Mouse (Mus musculus): Measurements from ENCODE around the gene Sash1. TPM values are rescaled to one million over a fixed set of nuclear protein-coding genes. Genes with fewer than 3 reads are reported as not detected.

The Sash1 gene
- polyA plus RNA-seq, 1 experiment, result 4.7 TPM

DNA sequence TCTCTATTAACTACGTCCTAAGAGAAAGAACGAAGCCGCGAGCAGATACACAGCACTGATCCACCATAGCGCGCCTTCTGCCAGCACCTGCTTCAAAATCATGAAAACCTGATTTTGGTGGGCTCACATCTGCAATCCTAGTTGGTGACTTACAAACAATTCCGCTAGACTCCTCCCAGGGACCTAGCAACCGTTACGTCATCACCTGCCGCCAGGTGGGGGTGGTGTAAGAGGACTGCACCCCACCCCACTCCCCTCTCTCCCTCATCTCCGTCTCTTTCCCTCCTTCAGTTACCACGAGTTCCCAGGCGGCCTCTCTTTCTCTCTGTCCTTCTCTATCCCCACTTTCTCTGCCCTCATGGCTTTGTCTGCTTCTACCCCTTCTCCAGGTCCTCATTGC is 7.5 kb downstream of the Sash1 start:
- Histone ChIP-seq H3K4me3 (replicated peaks; ENCODE audit: control insufficient read depth, low read depth, low read length) (no peak overlapping the region), H3K27ac (ENCODE audit: control insufficient read depth, insufficient read depth, low read depth, low read length, poor library complexity) (no peak overlapping the region), H3K4me1 (ENCODE audit: control insufficient read depth, insufficient read depth, low read length) (no peaks in the 10 kb centered on the region; the same call in 1 of the 2 replicates)
- no peak for TF ChIP-seq POLR2A (IDR thresholded peaks at IDR 0.05; ENCODE audit: borderline replicate concordance, control insufficient read depth, low read depth, low read length)
- no peak for TF ChIP-seq CTCF (IDR thresholded peaks at IDR 0.05; ENCODE audit: control insufficient read depth, insufficient read depth, low read length)
- 75% methylated on average over 13 of the region's 13 CpGs for WGBS

DNA sequence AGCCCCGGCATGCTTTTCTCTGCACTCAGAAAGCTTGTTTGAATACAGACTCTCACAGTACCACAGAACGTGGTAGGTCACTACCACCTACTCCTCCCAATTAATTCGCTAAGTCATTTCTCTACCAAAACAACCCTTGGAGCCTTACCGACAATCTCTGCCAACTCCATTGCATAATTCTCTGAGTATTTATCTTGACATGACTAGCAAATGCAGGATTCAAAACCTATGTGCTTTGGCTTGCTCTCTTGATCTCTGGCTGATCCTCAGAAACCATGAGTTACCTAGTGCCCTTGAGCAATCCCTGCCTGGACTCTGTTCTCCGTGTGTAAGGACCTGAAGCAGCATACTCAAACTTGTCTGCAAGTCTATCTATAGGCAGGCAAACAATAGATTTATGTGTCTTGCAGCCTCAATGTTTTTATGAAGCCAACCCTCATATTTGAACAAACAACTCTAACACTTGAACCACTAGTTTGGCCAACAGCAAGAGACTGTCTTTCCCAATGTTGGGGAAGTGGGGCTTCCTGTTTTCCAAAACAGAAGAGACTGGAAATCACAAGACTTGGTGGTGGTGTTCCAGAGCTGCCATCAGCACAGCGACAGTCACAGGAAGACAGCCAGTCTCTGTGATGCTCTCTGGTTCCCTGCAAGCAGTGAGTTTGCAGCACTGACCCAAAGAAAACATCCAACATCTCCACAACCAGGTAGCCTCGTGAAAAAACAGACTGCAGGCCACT is 12.1 kb downstream of the Sash1 start:
- no peak for TF ChIP-seq CTCF (IDR thresholded peaks at IDR 0.05; ENCODE audit: control insufficient read depth, insufficient read depth, low read length)
- TF ChIP-seq POLR2A (IDR thresholded peaks at IDR 0.05; ENCODE audit: borderline replicate concordance, control insufficient read depth, low read depth, low read length), result no peak
- 35% methylated on average over 7 of the region's 7 CpGs for WGBS
- no peak overlapping the region for H3K4me3 ChIP-seq (replicated peaks; ENCODE audit: control insufficient read depth, low read depth, low read length)
- H3K27ac ChIP-seq (ENCODE audit: control insufficient read depth, insufficient read depth, low read depth, low read length, poor library complexity), result no peak overlapping the region
- no peaks in the 10 kb centered on the region; the same call in 1 of the 2 replicates for H3K4me1 ChIP-seq (ENCODE audit: control insufficient read depth, insufficient read depth, low read length)

DNA sequence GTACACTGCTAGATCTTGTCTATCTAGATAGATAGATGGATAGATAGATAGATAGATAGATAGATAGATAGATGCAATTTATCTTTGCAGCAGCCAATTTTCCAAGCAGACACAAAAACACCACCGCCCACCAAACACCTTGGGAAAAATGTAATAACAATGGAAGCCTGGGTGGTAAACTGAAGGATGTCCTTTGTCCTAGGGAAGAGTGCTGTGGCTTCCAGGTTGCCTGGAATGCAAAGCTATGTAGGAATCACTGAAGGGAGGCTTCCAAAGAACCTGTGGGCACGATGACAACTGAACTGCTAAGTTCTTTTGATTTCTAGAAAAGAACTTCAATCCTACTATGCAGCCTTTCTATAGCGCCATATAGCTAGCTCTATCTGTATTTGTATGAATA is 13.1 kb downstream of the Sash1 start:
- Histone ChIP-seq H3K4me3 (replicated peaks; ENCODE audit: control insufficient read depth, low read depth, low read length) (no peak overlapping the region), H3K27ac (ENCODE audit: control insufficient read depth, insufficient read depth, low read depth, low read length, poor library complexity) (no peak overlapping the region), H3K4me1 (ENCODE audit: control insufficient read depth, insufficient read depth, low read length) (no peaks in the 10 kb centered on the region; the same call in 1 of the 2 replicates)
- no peak for TF ChIP-seq POLR2A (IDR thresholded peaks at IDR 0.05; ENCODE audit: borderline replicate concordance, control insufficient read depth, low read depth, low read length)
- TF ChIP-seq CTCF (IDR thresholded peaks at IDR 0.05; ENCODE audit: control insufficient read depth, insufficient read depth, low read length), result no peak
- WGBS, result 87% methylated on average over 3 of the region's 3 CpGs

DNA sequence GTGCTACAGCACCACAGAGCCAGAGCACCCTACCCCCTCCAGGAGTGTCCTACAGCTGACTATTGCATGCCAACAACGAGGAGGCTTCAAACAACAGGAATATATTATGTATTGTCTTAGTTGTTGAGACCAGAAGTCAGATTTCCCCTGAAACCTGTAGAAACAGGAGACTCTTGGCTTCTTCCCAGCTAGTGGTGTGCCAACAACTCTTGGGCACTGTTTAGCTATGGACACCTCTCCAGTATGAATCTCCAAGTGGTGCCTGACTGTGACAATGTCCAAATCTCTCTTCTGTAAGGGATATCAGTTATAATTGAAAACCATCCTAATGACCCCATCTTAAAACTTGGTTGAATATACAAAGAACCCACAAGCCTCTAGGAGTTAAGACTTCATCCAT is 13.9 kb downstream of the Sash1 start:
- no peak overlapping the region for H3K27ac ChIP-seq (ENCODE audit: control insufficient read depth, insufficient read depth, low read depth, low read length, poor library complexity)
- TF ChIP-seq POLR2A (IDR thresholded peaks at IDR 0.05; ENCODE audit: borderline replicate concordance, control insufficient read depth, low read depth, low read length), result no peak
- TF ChIP-seq CTCF (IDR thresholded peaks at IDR 0.05; ENCODE audit: control insufficient read depth, insufficient read depth, low read length), result no peak
- H3K4me3 ChIP-seq (replicated peaks; ENCODE audit: control insufficient read depth, low read depth, low read length), result no peak overlapping the region
- WGBS, result 55% methylated on average over 1 of the region's 1 CpGs
- H3K4me1 ChIP-seq (ENCODE audit: control insufficient read depth, insufficient read depth, low read length), result no peaks in the 10 kb centered on the region; the same call in 1 of the 2 replicates

DNA sequence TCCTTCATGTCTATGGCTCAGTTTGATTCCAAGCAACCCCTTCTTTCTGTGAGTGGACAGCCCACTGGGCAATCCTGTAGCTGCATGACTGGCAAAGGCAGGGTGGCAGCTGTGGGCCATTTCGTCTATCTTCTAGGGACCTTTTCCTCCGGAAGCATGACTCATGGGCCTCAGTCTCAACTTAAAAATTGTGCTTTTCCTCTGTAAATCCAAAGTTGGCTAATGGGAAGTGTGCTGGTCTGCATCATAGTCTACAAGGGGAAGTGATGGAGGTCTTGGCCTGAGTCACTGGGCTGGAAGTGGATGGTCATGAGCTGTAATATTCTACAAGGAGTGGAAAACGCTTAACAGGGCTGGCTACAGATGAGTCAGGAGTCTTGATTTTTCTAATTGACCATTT is 15.5 kb downstream of the Sash1 start:
- Histone ChIP-seq H3K27ac (ENCODE audit: control insufficient read depth, insufficient read depth, low read depth, low read length, poor library complexity) (no peak overlapping the region), H3K4me3 (replicated peaks; ENCODE audit: control insufficient read depth, low read depth, low read length) (no peak overlapping the region), H3K4me1 (ENCODE audit: control insufficient read depth, insufficient read depth, low read length) (no peaks in the 10 kb centered on the region; the same call in 1 of the 2 replicates)
- 41% methylated on average over 3 of the region's 3 CpGs for WGBS
- no peak for TF ChIP-seq CTCF (IDR thresholded peaks at IDR 0.05; ENCODE audit: control insufficient read depth, insufficient read depth, low read length)
- no peak for TF ChIP-seq POLR2A (IDR thresholded peaks at IDR 0.05; ENCODE audit: borderline replicate concordance, control insufficient read depth, low read depth, low read length)

DNA sequence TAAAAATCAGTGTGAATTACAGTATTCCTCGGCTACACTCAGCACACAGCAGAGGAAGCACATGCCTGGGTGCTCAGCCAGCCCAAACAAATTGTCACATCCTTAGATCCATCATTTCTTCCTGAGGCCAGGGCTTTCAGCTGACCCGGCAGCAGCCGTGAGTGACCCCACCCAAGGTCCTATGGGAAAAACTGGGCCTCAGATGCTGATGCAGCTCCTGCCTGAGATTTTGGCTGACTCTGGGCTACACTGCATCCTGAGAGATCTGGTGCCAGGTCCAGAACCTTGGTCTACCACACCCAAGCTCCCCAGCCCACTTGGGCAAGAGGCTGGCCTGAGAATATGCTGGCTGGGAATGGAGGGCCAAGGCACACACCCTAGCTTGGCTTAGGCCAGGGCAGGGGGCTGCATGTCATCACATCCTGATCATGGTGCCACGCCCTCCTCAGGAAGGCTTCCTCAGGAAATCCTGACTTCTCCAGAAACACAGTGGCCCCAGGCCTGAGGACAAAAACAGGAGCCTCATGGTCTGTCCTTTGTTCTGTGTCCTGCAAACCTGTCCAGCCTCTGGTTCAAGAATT is 19.7 kb downstream of the Sash1 start:
- Histone ChIP-seq H3K4me1 (ENCODE audit: control insufficient read depth, insufficient read depth, low read length) (no peaks in the 10 kb centered on the region), H3K4me3 (replicated peaks; ENCODE audit: control insufficient read depth, low read depth, low read length) (no peak overlapping the region), H3K27ac (ENCODE audit: control insufficient read depth, insufficient read depth, low read depth, low read length, poor library complexity) (no peak overlapping the region)
- TF ChIP-seq CTCF (IDR thresholded peaks at IDR 0.05; ENCODE audit: control insufficient read depth, insufficient read depth, low read length) (no peak), POLR2A (IDR thresholded peaks at IDR 0.05; ENCODE audit: borderline replicate concordance, control insufficient read depth, low read depth, low read length) (no peak)
- 77% methylated on average over 4 of the region's 4 CpGs for WGBS

DNA sequence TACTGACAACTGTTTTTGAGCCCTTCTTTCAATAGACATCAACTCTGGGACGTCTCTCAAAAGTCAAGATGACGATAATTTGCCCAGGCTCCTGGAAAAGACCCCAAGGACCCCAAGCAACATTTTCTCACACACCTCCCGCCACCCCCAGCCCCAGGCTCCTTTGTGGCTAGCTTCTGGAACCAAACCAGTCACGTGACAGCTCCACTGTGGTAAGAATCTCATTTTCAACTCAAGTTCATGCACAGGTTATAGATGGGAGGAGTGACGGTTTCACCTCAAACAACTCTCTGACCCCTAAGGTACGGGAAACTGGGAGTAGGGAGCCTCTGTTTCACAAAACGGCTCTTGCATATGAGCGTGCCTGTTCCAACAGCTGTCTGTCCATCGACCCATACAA is 25.2 kb downstream of the Sash1 start:
- WGBS, result 81% methylated on average over 9 of the region's 9 CpGs
- Histone ChIP-seq H3K27ac (ENCODE audit: control insufficient read depth, insufficient read depth, low read depth, low read length, poor library complexity) (no peak overlapping the region), H3K4me3 (replicated peaks; ENCODE audit: control insufficient read depth, low read depth, low read length) (no peak overlapping the region), H3K4me1 (ENCODE audit: control insufficient read depth, insufficient read depth, low read length) (no peaks in the 10 kb centered on the region)
- TF ChIP-seq CTCF (IDR thresholded peaks at IDR 0.05; ENCODE audit: control insufficient read depth, insufficient read depth, low read length) (no peak), POLR2A (IDR thresholded peaks at IDR 0.05; ENCODE audit: borderline replicate concordance, control insufficient read depth, low read depth, low read length) (no peak)

DNA sequence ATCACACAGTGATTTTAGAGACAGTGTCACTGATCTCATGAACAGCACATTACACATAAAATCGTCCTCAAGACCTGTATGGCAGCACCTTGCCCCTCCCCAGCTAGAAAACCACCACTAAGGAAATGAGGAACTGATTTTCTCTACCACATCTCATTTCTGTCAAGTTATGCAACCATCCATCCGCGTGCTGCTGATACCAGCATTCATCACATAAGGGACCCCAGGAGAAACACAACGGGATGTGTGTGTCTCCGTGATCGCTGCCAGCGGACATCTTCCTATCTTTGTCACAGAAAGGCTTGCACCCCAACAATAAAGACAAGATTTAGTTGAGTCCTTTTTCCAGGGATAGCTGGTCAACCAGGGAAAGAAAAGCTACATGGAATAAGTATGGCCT is 27.2 kb downstream of the Sash1 start:
- H3K27ac ChIP-seq (ENCODE audit: control insufficient read depth, insufficient read depth, low read depth, low read length, poor library complexity), result no peak overlapping the region
- 12% methylated on average over 7 of the region's 7 CpGs for WGBS
- H3K4me1 ChIP-seq (ENCODE audit: control insufficient read depth, insufficient read depth, low read length), result no peaks in the 10 kb centered on the region

More for the DNA sequence above, 27.2 kb downstream of the Sash1 start:
- H3K4me3 ChIP-seq (replicated peaks; ENCODE audit: control insufficient read depth, low read depth, low read length), result no peak overlapping the region
- TF ChIP-seq POLR2A (IDR thresholded peaks at IDR 0.05; ENCODE audit: borderline replicate concordance, control insufficient read depth, low read depth, low read length) (no peak), CTCF (IDR thresholded peaks at IDR 0.05; ENCODE audit: control insufficient read depth, insufficient read depth, low read length) (no peak)

Data from bone marrow, adult 2 months (tissue).